Mouse (Mus musculus) kidney, adult 2 months (tissue): ENCODE data around the gene Dus1l. TPM values are rescaled to one million over a fixed set of nuclear protein-coding genes. Genes with fewer than 3 reads are reported as not detected.
"Not testable (repeated sequence)": the region's sequence is repeated elsewhere in the genome, so short reads cannot be mapped to it uniquely, and the experiment has no call there.

Experiments used
- DNase-seq: peaks from one replicate; pipeline ENCODE4 v3.0.0; 2021
- H3K27ac ChIP-seq: fragments of 200-500 bp; 2 replicates; pipeline ENCODE4 v1.5.1; 2012; ENCODE audit warnings: low read depth, low read length, control low read depth, inconsistent platforms; ENCODE audit not compliant: insufficient read depth
- H3K27me3 ChIP-seq: fragments of 200-500 bp; replicated peaks from 2 replicates; pipeline ENCODE4 v1.6.1; 2012; ENCODE audit warnings: mild to moderate bottlenecking, moderate library complexity, low read length, inconsistent platforms; ENCODE audit not compliant: control insufficient read depth, insufficient read depth
- H3K36me3 ChIP-seq: fragments of 200-500 bp; 2 replicates; pipeline ENCODE4 v1.6.1; 2012; ENCODE audit warnings: mild to moderate bottlenecking, moderate library complexity, low read length, inconsistent platforms; ENCODE audit not compliant: control insufficient read depth, insufficient read depth
- H3K4me1 ChIP-seq: fragments of 200-500 bp; 2 replicates; pipeline ENCODE4 v1.6.1; 2011; ENCODE audit warnings: low read length; ENCODE audit not compliant: control insufficient read depth, insufficient read depth
- H3K4me3 ChIP-seq: fragments of 200-500 bp; 2 replicates; pipeline ENCODE4 v1.5.1; 2011; ENCODE audit warnings: mild to moderate bottlenecking, low read depth, low read length, control low read depth; ENCODE audit not compliant: insufficient read depth
- CTCF ChIP-seq: fragments of 200-500 bp; conservative IDR thresholded peaks from 2 replicates; pipeline ENCODE4 v1.5.1; 2011; ENCODE audit warnings: low read depth, mild to moderate bottlenecking, control low read depth, low read length, moderate library complexity, mixed read lengths; ENCODE audit not compliant: insufficient read depth, insufficient read length
- POLR2A ChIP-seq: fragments of 200-500 bp; IDR thresholded peaks from one replicate; pipeline ENCODE4 v1.6.1; 2011; ENCODE audit warnings: low read depth, low read length, control low read depth
- WGBS: fragments of 180-500 bp; shearing (Covaris S2); methylation state at CpG from one replicate; pipeline ENCODE4 v1.1.7; 2018; 5-methylcytosine and 5-hydroxymethylcytosine counted together
- polyA plus RNA-seq: library from polyadenylated mRNA; depleted of rRNA; stranded (reverse); fragments of >200 nt; gene quantifications from 2 replicates; pipeline ENCODE4 v1.2.3, GENCODE M21; 2012

Gene Dus1l
- polyA plus RNA-seq, 1 experiment: 42.3 TPM

GRCm38 (mm10) chr11:120784064-120784791 lies 12.0 kb downstream of the Dus1l start, which contains the start of the genes Rfng and Gps1:
Gene Rfng (minus strand): TSS chr11:120784207.
Gene Gps1 (plus strand): TSS chr11:120784272.
- TF ChIP-seq POLR2A (no peak), CTCF (no peak)
- H3K27ac ChIP-seq: peak within 1 kb of the TSS; percentile 70
- H3K4me3 ChIP-seq: peak within 1 kb of the TSS; percentile 98
- peaks cover 15% of the 10 kb centered on the region for H3K4me1 ChIP-seq
- H3K27me3 ChIP-seq: no peaks in the 10 kb centered on the region
- H3K36me3 ChIP-seq: 0 out of 2 replicates have a peak, but pooled peaks cover 2% of the 10 kb centered on the region
- WGBS: 1% methylated on average over 92 of the region's 107 CpGs
- peak; percentile 89 for DNase-seq

- Histone ChIP-seq H3K36me3 (no peaks in the 10 kb centered on the region), H3K27ac (peak overlapping the region; percentile 70), H3K27me3 (no peaks in the 10 kb centered on the region), H3K4me3 (peak overlapping the region; percentile 98), H3K4me1 (peaks cover 15% of the 10 kb centered on the region)
- DNase-seq: no peak
- no peak for TF ChIP-seq CTCF
- no peak for TF ChIP-seq POLR2A
- WGBS: under 1% methylated on average over 42 of the region's 42 CpGs
Measured at GRCm38 (mm10) chr11:120783426-120784063, 12.7 kb downstream of the Dus1l start.

- H3K27ac ChIP-seq, H3K4me1 ChIP-seq, H3K4me3 ChIP-seq, H3K36me3 ChIP-seq, H3K27me3 ChIP-seq: not testable (repeated sequence)
- DNase-seq: peak; percentile 51
- 72% methylated on average over 6 of the region's 6 CpGs for WGBS
Measured at GRCm38 (mm10) chr11:120781361-120781760, 14.8 kb downstream of the Dus1l start.

GRCm38 (mm10) chr11:120779876-120780275 lies 16.3 kb downstream of the Dus1l start:
- H3K4me3 ChIP-seq: no peak overlapping the region
- H3K27ac ChIP-seq: no peak overlapping the region
- WGBS: 94% methylated on average over 1 of the region's 1 CpGs
- TF ChIP-seq CTCF (no peak), POLR2A (no peak)
- H3K27me3 ChIP-seq: no peaks in the 10 kb centered on the region
- DNase-seq: no peak
- H3K4me1 ChIP-seq: peaks cover 3% of the 10 kb centered on the region
- H3K36me3 ChIP-seq: no peaks in the 10 kb centered on the region

GRCm38 (mm10) chr11:120777123-120777522 lies 19.1 kb downstream of the Dus1l start:
- Histone ChIP-seq H3K4me1 (no peaks in the 10 kb centered on the region; the same call in 1 of the 2 replicates), H3K4me3 (no peak overlapping the region), H3K27ac (no peak overlapping the region), H3K27me3 (no peaks in the 10 kb centered on the region), H3K36me3 (no peaks in the 10 kb centered on the region)
- 35% methylated on average over 6 of the region's 6 CpGs for WGBS
- DNase-seq: no peak
- TF ChIP-seq CTCF: no peak
- no peak for TF ChIP-seq POLR2A

GRCm38 (mm10) chr11:120775774-120776469 lies 20.3 kb downstream of the Dus1l start:
- 20% methylated on average over 15 of the region's 15 CpGs for WGBS
- TF ChIP-seq CTCF: peak; percentile 100; the same call in 1 of the 2 replicates
- no peak for TF ChIP-seq POLR2A
- DNase-seq: peak; percentile 95
- Histone ChIP-seq H3K4me3 (no peak overlapping the region), H3K27ac (no peak overlapping the region), H3K36me3 (no peaks in the 10 kb centered on the region), H3K27me3 (no peaks in the 10 kb centered on the region), H3K4me1 (no peaks in the 10 kb centered on the region; the same call in 1 of the 2 replicates)

GRCm38 (mm10) chr11:120773463-120774190 lies 22.6 kb downstream of the Dus1l start:
- H3K4me1 ChIP-seq: no peaks in the 10 kb centered on the region
- H3K4me3 ChIP-seq: no peak overlapping the region
- no peaks in the 10 kb centered on the region for H3K36me3 ChIP-seq
- 91% methylated on average over 7 of the region's 7 CpGs for WGBS
- no peak overlapping the region for H3K27ac ChIP-seq
- no peaks in the 10 kb centered on the region for H3K27me3 ChIP-seq
- DNase-seq: no peak
- TF ChIP-seq CTCF (no peak), POLR2A (no peak)
